Mouse (Mus musculus): ENCODE results near the gene Etl4. TPM values are rescaled to one million over a fixed set of nuclear protein-coding genes. Genes with fewer than 3 reads are reported as not detected.

Gene Etl4
- polyA plus RNA-seq, 1 experiment: 45.6 TPM

DNA sequence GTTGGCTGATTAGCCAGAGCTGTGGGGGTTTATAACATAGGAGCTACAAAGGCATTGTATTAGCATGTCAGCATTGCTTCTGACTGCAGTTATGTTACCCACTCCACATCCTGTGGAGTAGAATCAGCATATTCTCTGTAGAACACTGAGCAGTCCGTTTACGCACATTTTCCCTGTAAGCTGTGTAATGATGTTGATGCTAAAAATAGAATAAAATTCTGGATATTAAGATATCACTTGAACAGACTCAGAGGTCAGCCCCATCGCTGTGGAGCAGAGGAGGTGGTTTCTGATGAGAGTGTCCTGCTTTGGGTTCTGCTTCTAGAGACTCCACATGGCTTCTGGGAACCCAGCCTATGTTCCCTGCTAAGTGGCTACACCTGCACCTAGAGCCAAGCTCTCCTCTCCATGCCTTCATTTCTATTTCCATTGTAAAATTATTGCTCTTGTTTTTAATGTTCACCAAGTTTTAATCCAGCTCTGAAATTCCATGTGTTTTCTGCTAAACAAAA lies 299.2 kb downstream of the Etl4 start:
- H3K4me3 ChIP-seq (replicated peaks; ENCODE audit: extremely low read depth, low read depth, low read length): no peak overlapping the region
- TF ChIP-seq CTCF (IDR thresholded peaks at IDR 0.05; ENCODE audit: insufficient read depth, low read length): no peak
- TF ChIP-seq POLR2A (IDR thresholded peaks at IDR 0.05; ENCODE audit: borderline replicate concordance, extremely low read depth, low read depth, low read length): no peak
- no peaks in the 10 kb centered on the region for H3K4me1 ChIP-seq (ENCODE audit: control insufficient read depth, insufficient read depth, low read length)
- 52% methylated on average over 3 of the region's 3 CpGs for WGBS
- no peak for DNase-seq

DNA sequence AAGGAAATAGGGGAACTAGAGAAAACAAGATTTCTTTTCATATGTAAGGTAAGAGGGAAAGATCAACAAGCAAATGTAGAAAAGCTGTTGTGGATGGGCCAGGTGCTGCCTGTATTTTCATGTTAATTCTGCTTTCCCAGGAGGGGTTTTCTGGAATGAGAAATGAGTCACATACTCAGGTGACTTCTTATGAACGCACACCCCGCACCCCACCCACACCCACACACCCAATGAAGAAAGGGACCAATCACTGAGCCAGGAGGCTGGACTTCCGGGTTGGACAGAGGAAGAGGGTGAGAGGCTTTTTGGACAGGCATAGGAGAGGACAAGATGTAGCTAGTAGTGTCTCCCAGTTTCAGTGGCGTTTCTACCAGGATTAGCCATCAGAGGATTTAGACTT lies 299.8 kb downstream of the Etl4 start:
- DNase-seq: no peak
- WGBS: 59% methylated on average over 4 of the region's 4 CpGs
- no peak overlapping the region for H3K4me3 ChIP-seq (replicated peaks; ENCODE audit: extremely low read depth, low read depth, low read length)
- TF ChIP-seq CTCF (IDR thresholded peaks at IDR 0.05; ENCODE audit: insufficient read depth, low read length): no peak
- no peaks in the 10 kb centered on the region for H3K4me1 ChIP-seq (ENCODE audit: control insufficient read depth, insufficient read depth, low read length)

DNA sequence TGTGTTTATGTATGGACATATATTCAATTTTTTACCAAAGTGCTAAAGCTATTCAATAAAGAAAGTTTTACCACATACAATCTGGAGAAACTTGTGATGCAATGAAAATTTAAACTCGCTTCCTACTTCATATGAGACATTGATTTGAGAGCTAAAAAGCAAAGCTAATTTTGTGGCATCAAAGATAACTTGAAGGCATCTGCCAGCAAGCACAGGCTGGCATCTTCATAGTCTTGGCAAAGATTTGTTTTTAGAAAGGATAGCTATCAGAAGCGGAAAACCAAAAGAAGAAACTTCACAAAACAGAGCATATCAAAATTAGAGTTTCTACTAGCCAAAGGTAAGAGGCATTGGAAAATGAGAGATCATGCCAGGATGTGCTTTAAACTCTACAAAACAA lies 306.7 kb downstream of the Etl4 start:
- H3K4me3 ChIP-seq (replicated peaks; ENCODE audit: extremely low read depth, low read depth, low read length): no peak overlapping the region
- no peak for DNase-seq
- no peaks in the 10 kb centered on the region for H3K4me1 ChIP-seq (ENCODE audit: control insufficient read depth, insufficient read depth, low read length)
- 90% methylated on average over 2 of the region's 2 CpGs for WGBS
- no peak for TF ChIP-seq CTCF (IDR thresholded peaks at IDR 0.05; ENCODE audit: insufficient read depth, low read length)
- no peak for TF ChIP-seq POLR2A (IDR thresholded peaks at IDR 0.05; ENCODE audit: borderline replicate concordance, extremely low read depth, low read depth, low read length)

DNA sequence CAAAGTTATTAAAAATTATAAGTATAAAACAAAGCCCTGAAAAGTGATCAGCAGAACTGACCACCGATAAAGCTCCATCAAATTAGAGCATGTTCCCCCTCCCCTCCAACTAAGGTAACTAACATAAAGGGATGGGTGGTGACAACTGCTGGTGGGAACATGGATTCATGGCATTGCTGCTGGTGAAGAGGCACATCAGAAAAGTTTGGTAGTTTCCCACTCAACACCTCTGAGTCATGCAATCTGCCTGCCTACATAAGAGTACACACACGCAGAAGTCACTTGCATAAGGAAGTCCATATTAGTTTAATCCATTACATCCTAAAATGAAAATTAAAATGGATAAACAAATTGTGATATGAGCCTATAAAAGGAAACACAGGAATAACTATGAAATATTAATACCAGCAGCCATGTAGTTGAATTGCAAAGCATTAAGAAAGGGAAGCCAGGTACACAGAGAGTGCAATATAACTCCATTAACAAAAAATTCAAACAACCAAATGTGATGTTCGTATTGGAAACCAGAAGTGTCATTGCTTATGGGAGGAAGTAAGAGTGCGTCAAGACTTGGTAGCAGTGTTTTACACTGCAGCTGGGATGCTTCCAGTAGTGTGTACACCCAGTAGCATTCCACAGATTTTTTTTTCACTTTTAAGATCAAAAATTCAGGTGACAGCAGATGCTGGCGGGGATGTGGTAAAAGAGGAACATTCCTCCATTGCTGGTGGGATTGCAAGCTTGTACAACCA lies 307.3 kb downstream of the Etl4 start:
- TF ChIP-seq CTCF (IDR thresholded peaks at IDR 0.05; ENCODE audit: insufficient read depth, low read length): no peak
- TF ChIP-seq POLR2A (IDR thresholded peaks at IDR 0.05; ENCODE audit: borderline replicate concordance, extremely low read depth, low read depth, low read length): no peak
- Histone ChIP-seq H3K4me1 (ENCODE audit: control insufficient read depth, insufficient read depth, low read length) (no peaks in the 10 kb centered on the region), H3K4me3 (replicated peaks; ENCODE audit: extremely low read depth, low read depth, low read length) (no peak overlapping the region)
- DNase-seq: no peak
- 88% methylated on average over 5 of the region's 5 CpGs for WGBS

DNA sequence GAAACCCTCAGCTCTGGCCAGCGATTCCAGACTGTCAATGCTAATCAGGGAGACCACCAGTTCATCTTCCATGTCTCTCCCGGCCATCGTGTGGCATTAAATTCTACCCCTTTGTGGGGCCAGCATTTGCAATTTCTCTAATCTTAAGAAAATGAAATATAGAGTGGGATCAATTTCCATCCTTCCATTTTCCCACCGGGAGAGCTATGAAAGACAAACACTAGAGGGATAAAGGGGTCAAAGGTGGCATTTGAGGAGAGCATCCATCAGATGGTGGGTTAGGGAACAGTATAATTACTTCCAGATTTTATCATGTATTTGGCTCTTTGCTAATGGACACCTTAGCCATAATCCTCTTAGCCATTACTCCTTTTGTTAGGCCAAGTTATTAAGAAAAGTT lies 321.8 kb downstream of the Etl4 start:
- Histone ChIP-seq H3K4me1 (ENCODE audit: control insufficient read depth, insufficient read depth, low read length) (no peaks in the 10 kb centered on the region), H3K4me3 (replicated peaks; ENCODE audit: extremely low read depth, low read depth, low read length) (no peak overlapping the region)
- no peak for DNase-seq
- WGBS: 48% methylated on average over 4 of the region's 4 CpGs
- TF ChIP-seq POLR2A (IDR thresholded peaks at IDR 0.05; ENCODE audit: borderline replicate concordance, extremely low read depth, low read depth, low read length): no peak
- no peak for TF ChIP-seq CTCF (IDR thresholded peaks at IDR 0.05; ENCODE audit: insufficient read depth, low read length)

DNA sequence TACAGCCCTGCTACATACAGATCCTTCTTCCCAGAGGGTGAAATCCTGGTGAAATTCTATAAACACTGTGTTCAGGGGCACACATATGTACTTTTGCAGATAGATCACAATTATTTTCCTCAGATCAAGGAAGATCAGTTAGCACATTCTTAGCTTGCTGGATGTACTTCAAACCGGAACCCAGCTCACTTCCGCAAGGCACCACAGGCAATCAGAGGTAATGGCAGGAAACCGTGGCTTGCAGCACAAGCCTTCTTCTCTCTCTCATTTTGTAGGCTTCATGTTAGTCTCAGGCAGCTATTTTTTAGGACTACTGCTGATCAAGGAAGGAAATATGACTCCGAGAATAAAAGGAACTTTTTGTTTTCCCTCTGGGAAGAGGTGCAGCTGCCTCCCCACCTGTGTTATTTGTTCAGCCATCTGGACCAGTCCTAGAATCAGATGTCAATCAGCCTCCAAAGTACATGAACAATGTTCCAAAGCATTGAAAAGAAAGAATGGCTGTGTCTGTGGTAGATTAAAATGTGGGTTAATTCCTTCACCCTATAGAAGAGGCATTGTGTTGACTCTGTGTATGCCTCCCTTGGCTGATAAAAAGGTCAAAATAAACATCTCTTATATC lies 338.6 kb downstream of the Etl4 start:
- Histone ChIP-seq H3K4me3 (replicated peaks; ENCODE audit: extremely low read depth, low read depth, low read length) (no peak overlapping the region), H3K4me1 (ENCODE audit: control insufficient read depth, insufficient read depth, low read length) (no peaks in the 10 kb centered on the region)
- no peak for TF ChIP-seq CTCF (IDR thresholded peaks at IDR 0.05; ENCODE audit: insufficient read depth, low read length)
- TF ChIP-seq POLR2A (IDR thresholded peaks at IDR 0.05; ENCODE audit: borderline replicate concordance, extremely low read depth, low read depth, low read length): no peak
- no peak for DNase-seq
- WGBS: 48% methylated on average over 4 of the region's 4 CpGs

DNA sequence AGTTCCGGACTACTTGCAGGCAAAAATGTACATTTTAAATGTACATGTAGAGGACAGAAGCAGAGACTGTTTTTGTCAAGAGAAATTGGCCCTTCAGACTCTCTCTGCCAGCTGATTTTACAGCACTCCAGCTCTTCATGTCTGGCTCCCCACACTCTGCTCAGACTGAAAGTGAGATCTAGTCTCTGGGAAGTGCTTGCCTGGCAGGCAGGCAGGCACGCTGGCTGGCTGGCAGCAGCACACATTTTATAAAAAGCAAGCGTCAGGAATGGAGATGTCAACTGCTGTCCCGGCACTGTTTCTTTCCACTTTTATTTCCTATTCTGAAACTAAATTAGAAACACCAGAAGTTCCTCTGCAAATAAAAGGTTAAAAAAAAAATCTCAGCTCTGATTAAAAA lies 339.8 kb downstream of the Etl4 start:
- no peak for TF ChIP-seq POLR2A (IDR thresholded peaks at IDR 0.05; ENCODE audit: borderline replicate concordance, extremely low read depth, low read depth, low read length)
- TF ChIP-seq CTCF (IDR thresholded peaks at IDR 0.05; ENCODE audit: insufficient read depth, low read length): no peak
- Histone ChIP-seq H3K4me3 (replicated peaks; ENCODE audit: extremely low read depth, low read depth, low read length) (no peak overlapping the region), H3K4me1 (ENCODE audit: control insufficient read depth, insufficient read depth, low read length) (no peaks in the 10 kb centered on the region)
- no peak for DNase-seq
- 56% methylated on average over 4 of the region's 4 CpGs for WGBS

DNA sequence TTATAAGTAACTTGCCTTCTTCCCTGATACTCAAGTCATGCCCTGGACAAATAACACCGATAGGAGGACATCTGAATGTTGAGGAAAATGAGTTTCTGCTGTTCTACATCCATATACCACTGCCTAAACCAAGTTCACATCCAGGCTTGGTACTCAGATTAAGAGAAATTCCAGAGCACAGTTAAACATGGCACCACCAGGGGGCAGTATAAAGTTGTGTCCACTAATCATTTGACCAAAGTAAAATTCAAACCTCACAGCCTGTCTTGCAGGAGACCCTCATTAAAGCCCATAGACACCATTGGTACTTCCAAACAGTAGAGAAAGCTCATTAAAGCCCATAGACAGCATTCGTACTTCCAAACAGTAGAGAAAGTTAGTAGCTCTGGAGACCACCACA lies 366.5 kb downstream of the Etl4 start:
- H3K4me1 ChIP-seq (ENCODE audit: control insufficient read depth, insufficient read depth, low read length): no peaks in the 10 kb centered on the region
- 49% methylated on average over 2 of the region's 2 CpGs for WGBS
- peak; percentile 32 for DNase-seq
- H3K4me3 ChIP-seq (replicated peaks; ENCODE audit: extremely low read depth, low read depth, low read length): no peak overlapping the region
- TF ChIP-seq CTCF (IDR thresholded peaks at IDR 0.05; ENCODE audit: insufficient read depth, low read length) (0 out of 2 replicates have a peak, but pooled peaks have one; percentile 22), POLR2A (IDR thresholded peaks at IDR 0.05; ENCODE audit: borderline replicate concordance, extremely low read depth, low read depth, low read length) (no peak)

DNA sequence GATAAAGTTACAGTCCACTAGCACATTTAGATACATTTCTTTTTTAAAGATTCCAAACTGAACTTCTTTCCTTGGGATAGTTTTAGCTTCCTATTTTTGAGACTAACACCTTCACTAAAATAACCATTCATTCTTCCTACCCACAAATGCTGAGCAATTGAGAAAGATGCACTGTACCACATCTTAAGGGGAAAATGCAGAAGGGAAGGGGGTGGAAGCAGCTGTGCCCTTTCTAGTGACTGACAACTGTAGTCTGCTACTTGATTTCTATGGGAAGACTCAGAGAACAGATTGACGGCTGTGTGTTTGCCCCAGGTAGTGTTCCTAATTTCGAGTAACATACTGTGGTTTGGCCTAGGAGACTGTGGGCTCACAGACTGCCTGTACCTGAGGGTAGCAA lies 372.3 kb downstream of the Etl4 start:
- 70% methylated on average over 2 of the region's 2 CpGs for WGBS
- TF ChIP-seq POLR2A (IDR thresholded peaks at IDR 0.05; ENCODE audit: borderline replicate concordance, extremely low read depth, low read depth, low read length) (no peak), CTCF (IDR thresholded peaks at IDR 0.05; ENCODE audit: insufficient read depth, low read length) (no peak)

DNA sequence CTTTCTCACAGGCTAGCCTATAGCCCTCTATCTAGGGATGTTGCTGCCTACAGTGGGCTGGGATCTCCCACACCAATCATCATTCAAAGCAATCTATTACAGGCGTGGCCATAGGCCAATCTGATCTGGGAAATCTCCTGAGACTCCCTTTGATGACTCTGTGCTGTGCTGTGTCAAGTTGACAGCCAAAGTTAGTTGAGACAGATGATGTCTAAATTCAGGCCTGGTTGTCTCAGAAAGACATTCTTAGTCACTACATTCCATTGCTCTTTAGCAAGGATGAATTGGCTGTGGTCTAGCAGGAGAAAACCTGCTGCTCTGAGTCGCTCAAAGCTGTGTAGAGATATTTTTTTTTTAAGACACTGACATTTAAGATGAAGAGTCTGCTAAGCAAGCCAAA lies 374.8 kb downstream of the Etl4 start:
- no peaks in the 10 kb centered on the region for H3K4me1 ChIP-seq (ENCODE audit: control insufficient read depth, insufficient read depth, low read length)

More for the DNA sequence above, 372.3 kb downstream of the Etl4 start:
- Histone ChIP-seq H3K4me1 (ENCODE audit: control insufficient read depth, insufficient read depth, low read length) (no peaks in the 10 kb centered on the region), H3K4me3 (replicated peaks; ENCODE audit: extremely low read depth, low read depth, low read length) (no peak overlapping the region)
- DNase-seq: no peak

More for the DNA sequence above, 374.8 kb downstream of the Etl4 start:
- TF ChIP-seq POLR2A (IDR thresholded peaks at IDR 0.05; ENCODE audit: borderline replicate concordance, extremely low read depth, low read depth, low read length) (no peak), CTCF (IDR thresholded peaks at IDR 0.05; ENCODE audit: insufficient read depth, low read length) (no peak)
- H3K4me3 ChIP-seq (replicated peaks; ENCODE audit: extremely low read depth, low read depth, low read length): no peak overlapping the region
- no peak for DNase-seq
- WGBS: 63% methylated on average over 2 of the region's 2 CpGs

All from lung, adult 2 months (tissue).